Mouse (Mus musculus): ENCODE data around the gene Rtf1. TPM values are rescaled to one million over a fixed set of nuclear protein-coding genes. Genes with fewer than 3 reads are reported as not detected.

Gene Rtf1
- polyA plus RNA-seq, 2 experiments = 6.6 to 7.9 TPM

DNA sequence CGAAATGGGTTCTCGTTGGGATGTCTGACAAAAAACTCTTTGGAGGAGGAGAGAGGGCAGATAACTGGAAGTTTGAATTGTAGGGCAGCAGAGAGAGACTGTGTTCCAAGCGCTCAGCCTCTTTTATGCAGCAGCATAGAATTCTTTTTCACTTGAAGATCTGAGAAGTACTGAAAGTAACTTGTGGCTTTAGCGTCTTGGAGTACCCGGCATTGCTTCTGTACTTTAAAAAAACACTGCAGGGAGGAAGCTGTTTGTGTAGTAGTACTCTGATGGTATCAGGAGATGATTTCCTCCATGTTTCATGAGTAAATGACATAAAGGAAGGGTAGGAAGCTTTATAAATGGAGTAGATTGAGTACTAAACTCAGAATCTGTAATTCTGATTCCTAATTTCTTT, 963 bp downstream of the Rtf1 start:
- 2% methylated on average over 5 of the region's 5 CpGs for WGBS (ENCODE audit: insufficient replicate concordance)
- ATAC-seq (ENCODE audit: insufficient read depth) = no peak

DNA sequence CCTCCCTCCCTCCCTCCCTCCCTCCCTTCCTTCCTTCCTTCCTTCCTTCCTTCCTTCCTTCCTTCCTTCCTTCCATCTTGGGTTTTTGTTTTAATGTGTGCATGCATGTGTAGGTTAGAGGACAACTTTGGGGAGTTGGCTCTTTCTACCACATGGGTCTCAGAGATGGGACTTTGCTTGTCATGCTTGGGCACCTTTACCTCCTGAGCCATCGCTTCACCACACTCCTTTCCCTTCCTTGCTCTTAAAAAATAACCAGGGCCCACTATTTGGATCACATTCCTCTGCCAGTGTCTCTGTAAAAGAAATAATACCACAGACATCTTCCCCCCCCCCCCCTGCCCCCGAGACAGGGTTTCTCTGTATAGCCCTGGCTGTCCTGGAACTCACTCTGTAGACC, 8.8 kb downstream of the Rtf1 start:
- ATAC-seq (ENCODE audit: insufficient read depth) = no peak
- no peak for TF ChIP-seq EP300 (IDR thresholded peaks at IDR 0.05; ENCODE audit: low read depth)
- TF ChIP-seq CTCF (IDR thresholded peaks at IDR 0.05; ENCODE audit: low read depth) = no peak
- no peaks in the 10 kb centered on the region for H3K4me1 ChIP-seq (replicated peaks; ENCODE audit: control insufficient read depth in 2 of 2, insufficient read depth in 2 of 2, low read length in 1 of 2)
- H3K9ac ChIP-seq (replicated peaks) = no peak overlapping the region
- no peak overlapping the region for H3K4me3 ChIP-seq (ENCODE audit: insufficient read depth in 1 of 2, low read depth in 2 of 2, low read length in 2 of 2)
- H3K27me3 ChIP-seq (ENCODE audit: control insufficient read depth, insufficient read depth, low read length) = no peaks in the 10 kb centered on the region
- no peak overlapping the region for H3K27ac ChIP-seq
- WGBS (ENCODE audit: insufficient replicate concordance) = 77% methylated on average over 2 of the region's 2 CpGs
- no peak overlapping the region for H3K4me2 ChIP-seq (ENCODE audit: low read depth)
- DNase-seq (ENCODE audit: low read depth in 3 of 3, low spot score in 3 of 3) = no peak
- peaks cover 3% of the 10 kb centered on the region; the same call in 1 of the 2 replicates for H3K36me3 ChIP-seq (replicated peaks; ENCODE audit: control insufficient read depth, insufficient read depth, low read depth)
- no peaks in the 10 kb centered on the region for H3K9me3 ChIP-seq (ENCODE audit: control insufficient read depth, low read length)

More for the DNA sequence above, 963 bp downstream of the Rtf1 start:
- H3K9me3 ChIP-seq (ENCODE audit: control insufficient read depth, low read length) = no peaks in the 10 kb centered on the region
- peaks cover 3 to 7% of the 10 kb centered on the region in 2 experiments; a peak in 3 of 4 replicates for H3K4me1 ChIP-seq (replicated peaks; ENCODE audit: control insufficient read depth in 2 of 2, insufficient read depth in 2 of 2, low read length in 1 of 2)
- TF ChIP-seq EP300 (IDR thresholded peaks at IDR 0.05; ENCODE audit: low read depth) = no peak
- TF ChIP-seq CTCF (IDR thresholded peaks at IDR 0.05; ENCODE audit: low read depth) = no peak
- peak overlapping the region; percentile 30 for H3K27ac ChIP-seq
- peak overlapping the region; percentile 92 for H3K4me2 ChIP-seq (ENCODE audit: low read depth)
- peak overlapping the region; percentile 96 for H3K9ac ChIP-seq (replicated peaks)
- H3K4me3 ChIP-seq (ENCODE audit: insufficient read depth in 1 of 2, low read depth in 2 of 2, low read length in 2 of 2) = peak overlapping the region; percentile 93 to 99
- H3K36me3 ChIP-seq (replicated peaks; ENCODE audit: control insufficient read depth, insufficient read depth, low read depth) = no peaks in the 10 kb centered on the region
- no peaks in the 10 kb centered on the region; the same call in 1 of the 2 replicates for H3K27me3 ChIP-seq (ENCODE audit: control insufficient read depth, insufficient read depth, low read length)
- DNase-seq (ENCODE audit: low read depth in 3 of 3, low spot score in 3 of 3) = no peak

GRCm38 (mm10) chr2:119692003-119692701, 17.3 kb downstream of the Rtf1 start:
- Histone ChIP-seq H3K36me3 (replicated peaks; ENCODE audit: control insufficient read depth, insufficient read depth, low read depth) (peaks cover 2% of the 10 kb centered on the region; the same call in 1 of the 2 replicates), H3K9ac (replicated peaks) (no peak overlapping the region), H3K27ac (no peak overlapping the region), H3K4me1 (replicated peaks; ENCODE audit: control insufficient read depth in 2 of 2, insufficient read depth in 2 of 2, low read length in 1 of 2) (no peaks in the 10 kb centered on the region), H3K27me3 (ENCODE audit: control insufficient read depth, insufficient read depth, low read length) (no peaks in the 10 kb centered on the region), H3K4me2 (ENCODE audit: low read depth) (no peak overlapping the region), H3K9me3 (ENCODE audit: control insufficient read depth, low read length) (no peaks in the 10 kb centered on the region), H3K4me3 (ENCODE audit: insufficient read depth in 1 of 2, low read depth in 2 of 2, low read length in 2 of 2) (no peak overlapping the region)
- ATAC-seq (ENCODE audit: insufficient read depth) (no peak), DNase-seq (ENCODE audit: low read depth in 3 of 3, low spot score in 3 of 3) (no peak)
- TF ChIP-seq EP300 (IDR thresholded peaks at IDR 0.05; ENCODE audit: low read depth) (no peak), CTCF (IDR thresholded peaks at IDR 0.05; ENCODE audit: low read depth) (peak; percentile 27; the same call in 1 of the 2 replicates)
- WGBS (ENCODE audit: insufficient replicate concordance) = 77% methylated on average over 9 of the region's 9 CpGs

GRCm38 (mm10) chr2:119694826-119695225, 20.0 kb downstream of the Rtf1 start:
- Histone ChIP-seq H3K27me3 (ENCODE audit: control insufficient read depth, insufficient read depth, low read length) (no peaks in the 10 kb centered on the region), H3K4me1 (replicated peaks; ENCODE audit: control insufficient read depth in 2 of 2, insufficient read depth in 2 of 2, low read length in 1 of 2) (no peaks in the 10 kb centered on the region), H3K4me3 (ENCODE audit: insufficient read depth in 1 of 2, low read depth in 2 of 2, low read length in 2 of 2) (no peak overlapping the region), H3K36me3 (replicated peaks; ENCODE audit: control insufficient read depth, insufficient read depth, low read depth) (peaks cover 2% of the 10 kb centered on the region; the same call in 1 of the 2 replicates), H3K9me3 (ENCODE audit: control insufficient read depth, low read length) (no peaks in the 10 kb centered on the region), H3K27ac (no peak overlapping the region), H3K4me2 (ENCODE audit: low read depth) (no peak overlapping the region), H3K9ac (replicated peaks) (no peak overlapping the region)
- no peak for TF ChIP-seq CTCF (IDR thresholded peaks at IDR 0.05; ENCODE audit: low read depth)
- no peak for TF ChIP-seq EP300 (IDR thresholded peaks at IDR 0.05; ENCODE audit: low read depth)
- ATAC-seq (ENCODE audit: insufficient read depth) (no peak), DNase-seq (ENCODE audit: low read depth in 3 of 3, low spot score in 3 of 3) (no peak)
- 58% methylated on average over 2 of the region's 2 CpGs for WGBS (ENCODE audit: insufficient replicate concordance)

- Histone ChIP-seq H3K4me1 (replicated peaks; ENCODE audit: control insufficient read depth in 2 of 2, insufficient read depth in 2 of 2, low read length in 1 of 2) (no peaks in the 10 kb centered on the region), H3K27ac (no peak overlapping the region), H3K9ac (replicated peaks) (no peak overlapping the region), H3K36me3 (replicated peaks; ENCODE audit: control insufficient read depth, insufficient read depth, low read depth) (peaks cover 3% of the 10 kb centered on the region; the same call in 1 of the 2 replicates), H3K4me3 (ENCODE audit: insufficient read depth in 1 of 2, low read depth in 2 of 2, low read length in 2 of 2) (no peak overlapping the region), H3K4me2 (ENCODE audit: low read depth) (no peak overlapping the region), H3K27me3 (ENCODE audit: control insufficient read depth, insufficient read depth, low read length) (no peaks in the 10 kb centered on the region), H3K9me3 (ENCODE audit: control insufficient read depth, low read length) (no peaks in the 10 kb centered on the region)
- TF ChIP-seq EP300 (IDR thresholded peaks at IDR 0.05; ENCODE audit: low read depth) (no peak), CTCF (IDR thresholded peaks at IDR 0.05; ENCODE audit: low read depth) (no peak)
- no peak for DNase-seq (ENCODE audit: low read depth in 3 of 3, low spot score in 3 of 3)
- 48% methylated on average over 1 of the region's 1 CpGs for WGBS (ENCODE audit: insufficient replicate concordance)
- no peak for ATAC-seq (ENCODE audit: insufficient read depth)
These were observed 21.2 kb downstream of the Rtf1 start for GRCm38 (mm10) chr2:119696111-119696510.
